Mouse (Mus musculus) forebrain, embryonic 15.5 days (tissue): ENCODE results near the gene Bsdc1. TPM values are rescaled to one million over a fixed set of nuclear protein-coding genes. Genes with fewer than 3 reads are reported as not detected.

Source experiments
- ATAC-seq: fragments of 200-750 bp; cut with Nextera tagmentation; replicated peaks from 2 replicates; pipeline ENCODE4 v1.8.0; 2017; ENCODE audit warnings: mild to moderate bottlenecking, moderate TSS enrichment, moderate library complexity
- H3K27ac ChIP-seq: fragments of 300-500 bp; sonication (generic); replicated peaks from 2 replicates; pipeline ENCODE4 v1.5.1; 2015; ENCODE audit warnings: mild to moderate bottlenecking, inconsistent platforms
- H3K27me3 ChIP-seq: fragments of 300-500 bp; sonication (generic); 2 replicates; pipeline ENCODE4 v1.6.1; 2015; ENCODE audit warnings: inconsistent platforms
- H3K36me3 ChIP-seq: fragments of 300-500 bp; sonication (generic); 2 replicates; pipeline ENCODE4 v1.6.1; 2015; ENCODE audit warnings: mild to moderate bottlenecking, inconsistent platforms
- H3K4me1 ChIP-seq: fragments of 300-500 bp; sonication (generic); 2 replicates; pipeline ENCODE4 v1.6.1; 2015; ENCODE audit warnings: inconsistent platforms
- H3K4me2 ChIP-seq: fragments of 300-500 bp; sonication (generic); replicated peaks from 2 replicates; pipeline ENCODE4 v1.6.1; 2015; ENCODE audit warnings: mild to moderate bottlenecking, inconsistent platforms
- H3K4me3 ChIP-seq: fragments of 300-500 bp; sonication (generic); 2 replicates; pipeline ENCODE4 v1.5.1; 2015; ENCODE audit warnings: mild to moderate bottlenecking, inconsistent platforms
- H3K9ac ChIP-seq: fragments of 300-500 bp; sonication (generic); replicated peaks from 2 replicates; pipeline ENCODE4 v1.6.1; 2015; ENCODE audit warnings: mild to moderate bottlenecking, inconsistent platforms
- H3K9me3 ChIP-seq: fragments of 300-500 bp; sonication (generic); 2 replicates; pipeline ENCODE4 v1.6.1; 2016; ENCODE audit warnings: inconsistent platforms
- WGBS: fragments of 180-500 bp; shearing (Covaris S2); methylation state at CpG from one replicate; pipeline ENCODE4 v1.1.7; 2015; ENCODE audit warnings: mixed read lengths; 5-methylcytosine and 5-hydroxymethylcytosine counted together
- polyA plus RNA-seq: library from polyadenylated mRNA; unstranded; fragments of >200 nt; fragmentation: Nextera tagmentation; extraction: Ambion mirVana; gene quantifications from 2 replicates; pipeline ENCODE4 v1.2.1, GENCODE M21; 2015

The Bsdc1 gene
- polyA plus RNA-seq, 1 experiment from 2014 or later = 41.6 TPM

GRCm38 (mm10) chr4:129494681-129495080 lies 33.3 kb downstream of the Bsdc1 start:
- Histone ChIP-seq H3K9ac (no peak overlapping the region), H3K9me3 (no peaks in the 10 kb centered on the region), H3K4me3 (no peak overlapping the region), H3K27me3 (peaks cover 19% of the 10 kb centered on the region), H3K27ac (no peak overlapping the region), H3K4me1 (peaks cover 29% of the 10 kb centered on the region), H3K4me2 (no peak overlapping the region), H3K36me3 (peaks cover under 1% of the 10 kb centered on the region; the same call in 1 of the 2 replicates)
- 70% methylated on average over 7 of the region's 7 CpGs for WGBS
- no peak for ATAC-seq

- Histone ChIP-seq H3K27ac (peak overlapping the region; percentile 85), H3K4me3 (peak overlapping the region; percentile 29), H3K36me3 (no peaks in the 10 kb centered on the region), H3K27me3 (peaks cover 17% of the 10 kb centered on the region), H3K4me1 (peaks cover 27% of the 10 kb centered on the region), H3K9me3 (no peaks in the 10 kb centered on the region), H3K9ac (peak overlapping the region; percentile 38), H3K4me2 (peak overlapping the region; percentile 37)
- ATAC-seq = peak; percentile 53
- 18% methylated on average over 16 of the region's 16 CpGs for WGBS
Measured at GRCm38 (mm10) chr4:129495672-129496562, 34.5 kb downstream of the Bsdc1 start.

- H3K36me3 ChIP-seq = no peaks in the 10 kb centered on the region
- 56% methylated on average over 6 of the region's 6 CpGs for WGBS
- H3K4me2 ChIP-seq = peak overlapping the region; percentile 37
- peaks cover 10% of the 10 kb centered on the region for H3K27me3 ChIP-seq
- peak overlapping the region; percentile 85 for H3K27ac ChIP-seq
- ATAC-seq = no peak
- H3K9me3 ChIP-seq = no peaks in the 10 kb centered on the region
- H3K4me1 ChIP-seq = peaks cover 24% of the 10 kb centered on the region
- H3K9ac ChIP-seq = peak overlapping the region; percentile 38
- peak overlapping the region; percentile 29 for H3K4me3 ChIP-seq
Measured at GRCm38 (mm10) chr4:129496631-129497030, 35.2 kb downstream of the Bsdc1 start.

- Histone ChIP-seq H3K9ac (no peak overlapping the region), H3K27ac (no peak overlapping the region), H3K36me3 (no peaks in the 10 kb centered on the region), H3K4me3 (no peak overlapping the region), H3K27me3 (no peaks in the 10 kb centered on the region), H3K4me1 (peaks cover 20% of the 10 kb centered on the region), H3K9me3 (no peaks in the 10 kb centered on the region), H3K4me2 (no peak overlapping the region)
- 90% methylated on average over 3 of the region's 3 CpGs for WGBS
- ATAC-seq = no peak
Measured at GRCm38 (mm10) chr4:129498941-129499340, 37.6 kb downstream of the Bsdc1 start.

- H3K9ac ChIP-seq = no peak overlapping the region
- H3K4me1 ChIP-seq = peaks cover 20% of the 10 kb centered on the region
- H3K27me3 ChIP-seq = no peaks in the 10 kb centered on the region
- H3K27ac ChIP-seq = no peak overlapping the region
- ATAC-seq = no peak
- peak overlapping the region; percentile 47; the same call in 1 of the 2 replicates for H3K4me3 ChIP-seq
- no peaks in the 10 kb centered on the region for H3K9me3 ChIP-seq
- peak overlapping the region; percentile 65 for H3K4me2 ChIP-seq
- no peaks in the 10 kb centered on the region for H3K36me3 ChIP-seq
- WGBS = 81% methylated on average over 8 of the region's 8 CpGs
Measured at GRCm38 (mm10) chr4:129500017-129500416, 38.6 kb downstream of the Bsdc1 start.

GRCm38 (mm10) chr4:129500607-129501566 lies 39.5 kb downstream of the Bsdc1 start:
- Histone ChIP-seq H3K4me3 (peak overlapping the region; percentile 47), H3K27me3 (no peaks in the 10 kb centered on the region), H3K9me3 (no peaks in the 10 kb centered on the region), H3K4me2 (peak overlapping the region; percentile 65), H3K4me1 (peaks cover 15% of the 10 kb centered on the region), H3K36me3 (no peaks in the 10 kb centered on the region), H3K9ac (peak overlapping the region; percentile 55), H3K27ac (peak overlapping the region; percentile 56)
- ATAC-seq = peak; percentile 77
- 1% methylated on average over 49 of the region's 49 CpGs for WGBS

- Histone ChIP-seq H3K4me2 (no peak overlapping the region), H3K36me3 (no peaks in the 10 kb centered on the region), H3K27me3 (no peaks in the 10 kb centered on the region), H3K9me3 (no peaks in the 10 kb centered on the region), H3K27ac (no peak overlapping the region), H3K9ac (no peak overlapping the region), H3K4me3 (no peak overlapping the region), H3K4me1 (peaks cover 4% of the 10 kb centered on the region; the same call in 1 of the 2 replicates)
- ATAC-seq = no peak
- WGBS = 84% methylated on average over 9 of the region's 9 CpGs
Measured at GRCm38 (mm10) chr4:129502327-129502888, 41.0 kb downstream of the Bsdc1 start.

GRCm38 (mm10) chr4:129502901-129503444 lies 41.6 kb downstream of the Bsdc1 start:
- H3K4me3 ChIP-seq = no peak overlapping the region
- H3K9me3 ChIP-seq = no peaks in the 10 kb centered on the region
- no peaks in the 10 kb centered on the region for H3K27me3 ChIP-seq
- WGBS = 80% methylated on average over 11 of the region's 11 CpGs
- no peak for ATAC-seq
- H3K4me1 ChIP-seq = peaks cover 4% of the 10 kb centered on the region; the same call in 1 of the 2 replicates
- H3K27ac ChIP-seq = no peak overlapping the region
- no peaks in the 10 kb centered on the region for H3K36me3 ChIP-seq
- no peak overlapping the region for H3K9ac ChIP-seq
- no peak overlapping the region for H3K4me2 ChIP-seq

GRCm38 (mm10) chr4:129505511-129505910 lies 44.1 kb downstream of the Bsdc1 start:
- no peak overlapping the region for H3K9ac ChIP-seq
- 79% methylated on average over 3 of the region's 3 CpGs for WGBS
- H3K9me3 ChIP-seq = no peaks in the 10 kb centered on the region
- H3K4me2 ChIP-seq = no peak overlapping the region
- ATAC-seq = no peak
- no peaks in the 10 kb centered on the region for H3K27me3 ChIP-seq
- H3K4me1 ChIP-seq = peaks cover 12% of the 10 kb centered on the region
- no peak overlapping the region for H3K4me3 ChIP-seq
- no peaks in the 10 kb centered on the region for H3K36me3 ChIP-seq
- H3K27ac ChIP-seq = no peak overlapping the region

GRCm38 (mm10) chr4:129507434-129508236 lies 46.3 kb downstream of the Bsdc1 start:
- 72% methylated on average over 9 of the region's 10 CpGs for WGBS
- Histone ChIP-seq H3K4me1 (peaks cover 8% of the 10 kb centered on the region), H3K27ac (no peak overlapping the region), H3K4me3 (no peak overlapping the region), H3K36me3 (no peaks in the 10 kb centered on the region), H3K9ac (no peak overlapping the region), H3K9me3 (no peaks in the 10 kb centered on the region), H3K27me3 (no peaks in the 10 kb centered on the region), H3K4me2 (no peak overlapping the region)
- ATAC-seq = no peak

- no peak for ATAC-seq
- no peaks in the 10 kb centered on the region for H3K27me3 ChIP-seq
- no peaks in the 10 kb centered on the region for H3K36me3 ChIP-seq
- no peak overlapping the region for H3K27ac ChIP-seq
- no peaks in the 10 kb centered on the region for H3K9me3 ChIP-seq
- no peak overlapping the region for H3K4me2 ChIP-seq
- no peak overlapping the region for H3K4me3 ChIP-seq
- no peak overlapping the region for H3K9ac ChIP-seq
- H3K4me1 ChIP-seq = peaks cover 12% of the 10 kb centered on the region
- WGBS = 72% methylated on average over 3 of the region's 3 CpGs
Measured at GRCm38 (mm10) chr4:129508237-129508515, 46.8 kb downstream of the Bsdc1 start.
